Mouse (Mus musculus) heart, embryonic 16.5 days (tissue): ENCODE measurements around the gene Mecom. TPM values are rescaled to one million over a fixed set of nuclear protein-coding genes. Genes with fewer than 3 reads are reported as not detected.

Experiments used
- ATAC-seq: fragments of 200-750 bp; cut with Nextera tagmentation; replicated peaks from 2 replicates; pipeline ENCODE4 v1.8.0; 2017; ENCODE audit warnings: moderate number of reproducible peaks; ENCODE audit not compliant: insufficient read depth, low FRiP score; ENCODE audit errors: extremely low read depth
- H3K27ac ChIP-seq: fragments of 300-500 bp; sonication (generic); 2 replicates; pipeline ENCODE4 v1.5.1; 2014; ENCODE audit warnings: mild to moderate bottlenecking, low read length, control low read depth, moderate library complexity
- H3K27me3 ChIP-seq: fragments of 300-500 bp; sonication (generic); 2 replicates; pipeline ENCODE4 v1.6.1; 2014; ENCODE audit warnings: low read length, mixed read lengths; ENCODE audit not compliant: control insufficient read depth, insufficient read depth
- H3K36me3 ChIP-seq: fragments of 300-500 bp; sonication (generic); 2 replicates; pipeline ENCODE4 v1.6.1; 2014; ENCODE audit not compliant: control insufficient read depth, insufficient read depth
- H3K4me1 ChIP-seq: fragments of 300-500 bp; sonication (generic); 2 replicates; pipeline ENCODE4 v1.6.1; 2014; ENCODE audit warnings: low read length, mixed read lengths; ENCODE audit not compliant: control insufficient read depth, insufficient read depth
- H3K4me2 ChIP-seq: fragments of 300-500 bp; sonication (generic); 2 replicates; pipeline ENCODE4 v1.6.1; 2014; ENCODE audit warnings: low read depth, mild to moderate bottlenecking, control low read depth, low read length
- H3K4me3 ChIP-seq: fragments of 300-500 bp; sonication (generic); 2 replicates; pipeline ENCODE4 v1.5.1; 2014; ENCODE audit warnings: mild to moderate bottlenecking, control low read depth, low read length
- H3K9ac ChIP-seq: fragments of 300-500 bp; sonication (generic); 2 replicates; pipeline ENCODE4 v1.6.1; 2014; ENCODE audit warnings: low read length, control low read depth
- H3K9me3 ChIP-seq: fragments of 300-500 bp; sonication (generic); replicated peaks from 2 replicates; pipeline ENCODE4 v1.6.1; 2016; ENCODE audit warnings: low read length; ENCODE audit not compliant: control insufficient read depth
- WGBS: fragments of 180-500 bp; shearing (Covaris S2); extraction: QIAGEN DNeasy Blood & Tissue Kit; methylation state at CpG from one replicate; pipeline ENCODE4 v1.1.7; 2014; 5-methylcytosine and 5-hydroxymethylcytosine counted together
- polyA plus RNA-seq: library from polyadenylated mRNA; unstranded; fragments of >200 nt; fragmentation: Nextera tagmentation; extraction: Ambion mirVana; gene quantifications from 2 replicates; pipeline ENCODE4 v1.2.1, GENCODE M21; 2015

Mecom gene
- polyA plus RNA-seq, 1 experiment from 2014 or later, result 12.7 TPM

- H3K27ac ChIP-seq, result peak overlapping the region; percentile 2; the same call in 1 of the 2 replicates
- WGBS, result 43% methylated on average over 16 of the region's 16 CpGs
- H3K4me2 ChIP-seq, result peak overlapping the region; percentile 95; the same call in 1 of the 2 replicates
- H3K36me3 ChIP-seq, result no peaks in the 10 kb centered on the region
- H3K4me3 ChIP-seq, result no peak overlapping the region
- ATAC-seq, result no peak
- H3K4me1 ChIP-seq, result peaks cover 6% of the 10 kb centered on the region; the same call in 1 of the 2 replicates
- H3K27me3 ChIP-seq, result peaks cover 18% of the 10 kb centered on the region
- no peaks in the 10 kb centered on the region for H3K9me3 ChIP-seq
- H3K9ac ChIP-seq, result no peak overlapping the region
Measured at GRCm38 (mm10) chr3:30505741-30506251, 42.0 kb downstream of the Mecom start.

GRCm38 (mm10) chr3:30504561-30504960, 43.2 kb downstream of the Mecom start:
- no peak overlapping the region for H3K9ac ChIP-seq
- 52% methylated on average over 7 of the region's 7 CpGs for WGBS
- no peaks in the 10 kb centered on the region for H3K9me3 ChIP-seq
- peaks cover 4% of the 10 kb centered on the region; the same call in 1 of the 2 replicates for H3K4me1 ChIP-seq
- no peak overlapping the region for H3K4me3 ChIP-seq
- peaks cover 15% of the 10 kb centered on the region for H3K27me3 ChIP-seq
- ATAC-seq, result no peak
- peak overlapping the region; percentile 30; the same call in 1 of the 2 replicates for H3K27ac ChIP-seq
- no peak overlapping the region for H3K4me2 ChIP-seq
- no peaks in the 10 kb centered on the region for H3K36me3 ChIP-seq

- no peak overlapping the region for H3K9ac ChIP-seq
- no peak overlapping the region for H3K4me2 ChIP-seq
- no peaks in the 10 kb centered on the region for H3K9me3 ChIP-seq
- H3K27ac ChIP-seq, result peak overlapping the region; percentile 7; the same call in 1 of the 2 replicates
- peaks cover 12% of the 10 kb centered on the region for H3K27me3 ChIP-seq
- no peak overlapping the region for H3K4me3 ChIP-seq
- peaks cover 2% of the 10 kb centered on the region; the same call in 1 of the 2 replicates for H3K4me1 ChIP-seq
- no peaks in the 10 kb centered on the region for H3K36me3 ChIP-seq
- ATAC-seq, result no peak
Measured at GRCm38 (mm10) chr3:30503821-30504220, 44.0 kb downstream of the Mecom start.

- H3K4me3 ChIP-seq, result no peak overlapping the region
- H3K36me3 ChIP-seq, result 0 out of 2 replicates have a peak, but pooled peaks cover 1% of the 10 kb centered on the region
- no peak overlapping the region; the same call in 1 of the 2 replicates for H3K4me2 ChIP-seq
- 27% methylated on average over 9 of the region's 9 CpGs for WGBS
- peaks cover 1% of the 10 kb centered on the region; the same call in 1 of the 2 replicates for H3K9me3 ChIP-seq
- H3K9ac ChIP-seq, result no peak overlapping the region
- no peak for ATAC-seq
- no peaks in the 10 kb centered on the region for H3K4me1 ChIP-seq
- no peaks in the 10 kb centered on the region for H3K27me3 ChIP-seq
- no peak overlapping the region for H3K27ac ChIP-seq
Measured at GRCm38 (mm10) chr3:30498202-30498828, 49.5 kb downstream of the Mecom start.

GRCm38 (mm10) chr3:30494371-30494770, 53.4 kb downstream of the Mecom start:
- Histone ChIP-seq H3K4me3 (no peak overlapping the region), H3K9ac (no peak overlapping the region), H3K9me3 (peaks cover 4% of the 10 kb centered on the region; the same call in 1 of the 2 replicates), H3K4me1 (no peaks in the 10 kb centered on the region), H3K4me2 (no peak overlapping the region), H3K36me3 (0 out of 2 replicates have a peak, but pooled peaks cover 4% of the 10 kb centered on the region), H3K27ac (no peak overlapping the region), H3K27me3 (no peaks in the 10 kb centered on the region)
- no peak for ATAC-seq
- 67% methylated on average over 2 of the region's 2 CpGs for WGBS

GRCm38 (mm10) chr3:30488808-30489207, 59.0 kb downstream of the Mecom start:
- Histone ChIP-seq H3K4me1 (no peaks in the 10 kb centered on the region), H3K4me2 (no peak overlapping the region), H3K9ac (no peak overlapping the region), H3K4me3 (no peak overlapping the region), H3K9me3 (peaks cover 4% of the 10 kb centered on the region; the same call in 1 of the 2 replicates), H3K27ac (no peak overlapping the region), H3K36me3 (0 out of 2 replicates have a peak, but pooled peaks cover 4% of the 10 kb centered on the region), H3K27me3 (no peaks in the 10 kb centered on the region)
- 49% methylated on average over 4 of the region's 4 CpGs for WGBS
- no peak for ATAC-seq

- no peak overlapping the region for H3K9ac ChIP-seq
- no peaks in the 10 kb centered on the region for H3K36me3 ChIP-seq
- H3K4me3 ChIP-seq, result no peak overlapping the region
- H3K9me3 ChIP-seq, result no peaks in the 10 kb centered on the region
- H3K27me3 ChIP-seq, result no peaks in the 10 kb centered on the region
- no peaks in the 10 kb centered on the region for H3K4me1 ChIP-seq
- H3K4me2 ChIP-seq, result no peak overlapping the region
- H3K27ac ChIP-seq, result no peak overlapping the region
- WGBS, result 84% methylated on average over 4 of the region's 4 CpGs
- no peak for ATAC-seq
Measured at GRCm38 (mm10) chr3:30486422-30486821, 61.4 kb downstream of the Mecom start.

- WGBS, result 58% methylated on average over 5 of the region's 5 CpGs
- Histone ChIP-seq H3K9ac (no peak overlapping the region), H3K9me3 (no peaks in the 10 kb centered on the region), H3K36me3 (no peaks in the 10 kb centered on the region), H3K27ac (no peak overlapping the region), H3K27me3 (no peaks in the 10 kb centered on the region), H3K4me3 (no peak overlapping the region), H3K4me1 (no peaks in the 10 kb centered on the region), H3K4me2 (no peak overlapping the region)
- no peak for ATAC-seq
Measured at GRCm38 (mm10) chr3:30483006-30483684, 64.7 kb downstream of the Mecom start.

GRCm38 (mm10) chr3:30481682-30482081, 66.1 kb downstream of the Mecom start:
- H3K27me3 ChIP-seq, result no peaks in the 10 kb centered on the region
- H3K4me2 ChIP-seq, result no peak overlapping the region
- no peaks in the 10 kb centered on the region for H3K36me3 ChIP-seq
- no peak overlapping the region for H3K9ac ChIP-seq
- H3K4me1 ChIP-seq, result no peaks in the 10 kb centered on the region
- H3K27ac ChIP-seq, result no peak overlapping the region
- H3K4me3 ChIP-seq, result no peak overlapping the region
- no peak for ATAC-seq
- WGBS, result 82% methylated on average over 10 of the region's 10 CpGs
- H3K9me3 ChIP-seq, result no peaks in the 10 kb centered on the region
